Mouse (Mus musculus) common myeloid progenitor, adult 5-6 weeks (primary cell): Measurements from ENCODE around the gene 9330161L09Rik. TPM values are rescaled to one million over a fixed set of nuclear protein-coding genes. Genes with fewer than 3 reads are reported as not detected.

Experiments
- ATAC-seq: replicated peaks from 2 replicates; pipeline ENCODE4 v1.8.0; 2016; ENCODE audit warnings: low read depth, mild to moderate bottlenecking, moderate TSS enrichment, inconsistent platforms; ENCODE audit not compliant: poor library complexity, severe bottlenecking
- total RNA-seq: library from RNA; stranded (forward); fragments of 200-1000, 187-1606 nt; gene quantifications from 2 replicates; pipeline ENCODE4 v1.2.3, GENCODE M21; 2017

The 9330161L09Rik gene
- total RNA-seq, 1 experiment from 2014 or later = 2.5 TPM

- no peak for ATAC-seq
These were observed 16.5 kb downstream of the 9330161L09Rik start for GRCm38 (mm10) chr12:103391098-103391497.

DNA sequence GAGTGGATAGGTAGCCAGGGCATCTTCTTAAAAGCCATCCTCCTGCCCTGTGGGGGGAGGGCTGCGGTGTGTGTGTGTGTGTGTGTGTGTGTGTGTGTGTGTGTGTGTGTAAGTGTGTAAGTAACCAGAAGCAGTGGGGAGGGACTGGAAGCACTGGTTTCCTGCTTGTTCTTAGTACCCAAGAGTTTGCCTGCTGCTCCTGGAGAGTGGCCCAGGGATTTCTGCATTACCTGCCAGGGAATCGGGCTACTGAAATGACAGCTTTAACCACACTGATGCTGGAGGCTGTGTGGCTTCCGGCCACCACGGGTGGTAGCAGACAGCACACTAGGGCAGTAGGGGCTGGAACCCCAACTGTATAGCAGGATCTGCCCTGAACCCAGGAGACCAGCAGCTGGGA lies 17.6 kb downstream of the 9330161L09Rik start:
- 0 out of 2 replicates have a peak, but pooled peaks have one; percentile 8 for ATAC-seq

DNA sequence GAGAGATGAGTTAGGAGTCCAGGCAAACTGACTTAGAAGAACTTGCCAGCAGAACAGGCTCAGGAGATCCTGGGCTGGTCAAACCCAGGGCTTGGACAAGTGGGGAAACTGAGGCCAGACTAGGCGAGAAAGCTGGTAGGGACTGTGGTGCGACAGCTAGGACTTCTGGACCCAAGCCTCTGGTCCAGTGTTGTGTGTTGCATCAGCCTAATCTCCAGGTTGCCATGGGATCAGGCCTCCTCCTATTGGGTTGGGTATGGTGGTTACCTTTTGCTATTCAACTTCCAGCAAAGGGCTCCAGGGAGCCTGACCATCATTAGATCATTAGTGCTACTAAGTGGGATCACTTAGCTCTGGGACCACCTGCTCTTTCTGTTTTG lies 18.3 kb downstream of the 9330161L09Rik start:
- no peak for ATAC-seq

DNA sequence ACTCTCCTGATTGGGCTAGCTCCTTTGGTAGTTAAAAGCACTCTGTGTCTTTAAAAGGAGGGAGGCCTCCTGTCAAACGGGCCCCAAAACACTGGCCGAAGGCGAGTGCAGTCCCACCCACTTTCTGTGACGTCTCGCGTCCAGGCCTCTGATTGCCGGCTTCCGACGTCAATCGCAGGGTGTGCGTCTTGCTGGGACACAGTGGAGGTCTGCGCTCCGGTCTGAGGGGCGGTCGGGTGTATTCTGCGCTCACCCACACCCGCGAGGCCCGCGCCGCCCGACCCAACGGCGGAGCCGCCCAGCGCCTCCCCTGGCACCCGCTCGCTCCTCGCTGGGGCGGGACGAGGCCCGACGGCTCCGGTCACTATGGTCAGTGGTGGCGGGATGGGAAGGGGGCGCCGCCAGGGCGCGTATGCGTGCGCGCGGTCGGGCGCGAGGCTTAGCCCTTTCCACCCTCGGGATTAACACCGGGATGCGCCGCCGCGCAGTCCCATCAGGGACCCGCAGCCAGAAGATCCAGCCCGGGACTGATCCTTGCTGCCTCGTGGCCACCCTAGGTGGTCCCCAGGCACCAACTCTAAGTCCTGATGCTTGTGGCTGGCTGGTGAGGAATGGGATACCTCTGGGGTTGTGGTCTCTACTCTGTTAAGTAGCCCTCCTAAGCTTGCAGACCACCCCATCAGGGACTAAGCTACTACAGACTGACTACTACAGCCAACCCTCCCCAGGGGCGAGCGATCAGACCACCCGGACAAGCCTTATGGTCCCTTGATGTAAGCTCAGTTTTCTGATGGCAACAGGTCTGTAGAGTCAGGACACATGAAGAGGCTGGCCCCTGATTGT lies 18.9 kb downstream of the 9330161L09Rik start, which contains the start of gene Otub2:
Gene Otub2 (plus strand): TSS at position 178 of the 843 bp plus-strand sequence.
- ATAC-seq = peak; percentile 94

GRCm38 (mm10) chr12:103380226-103380625 lies 27.4 kb downstream of the 9330161L09Rik start:
- no peak for ATAC-seq

DNA sequence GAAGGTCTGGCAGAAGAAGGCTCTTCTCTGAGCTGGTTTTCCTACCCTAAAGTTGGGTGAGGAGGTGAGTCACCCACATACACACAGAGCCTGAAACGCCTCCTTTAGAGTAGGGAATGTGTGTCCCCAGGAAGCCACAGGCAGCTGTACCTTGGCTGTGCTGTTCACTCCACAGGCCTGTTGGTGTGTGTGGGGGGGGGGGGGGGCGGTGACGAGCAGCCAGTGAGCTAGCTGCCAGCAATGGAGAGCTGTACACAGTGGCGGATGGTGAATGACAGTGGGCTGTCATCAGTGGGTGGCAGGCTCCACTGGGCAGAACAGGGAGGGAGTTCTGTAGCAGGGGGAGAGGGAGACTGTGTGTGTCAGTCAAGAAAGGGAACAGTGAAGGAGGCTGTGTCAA lies 30.8 kb downstream of the 9330161L09Rik start:
- no peak for ATAC-seq

DNA sequence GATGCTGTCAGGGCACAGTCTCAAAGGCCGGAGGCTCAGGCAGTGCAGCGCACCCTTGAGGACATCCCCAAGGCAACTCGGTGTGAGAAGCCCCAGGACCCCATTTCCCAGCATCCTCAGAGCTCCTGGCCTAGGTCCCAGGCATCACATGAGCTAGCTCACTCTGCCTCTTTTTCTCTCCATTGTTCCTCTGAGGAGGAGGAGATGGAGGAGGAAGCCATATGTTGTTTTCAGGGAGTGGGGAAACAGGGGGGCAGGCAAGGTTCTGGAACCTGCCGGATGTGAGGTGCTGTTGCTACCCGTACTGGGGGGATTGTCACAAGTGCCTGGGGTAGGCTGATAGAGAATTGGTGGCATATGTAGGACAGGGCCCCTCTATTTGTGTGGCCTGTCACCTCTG lies 31.5 kb downstream of the 9330161L09Rik start:
- ATAC-seq = no peak

- peak; percentile 55 for ATAC-seq
These were observed 33.9 kb downstream of the 9330161L09Rik start for GRCm38 (mm10) chr12:103373530-103374236.

- peak; percentile 57 for ATAC-seq
These were observed 35.9 kb downstream of the 9330161L09Rik start for GRCm38 (mm10) chr12:103371711-103372110.

- no peak for ATAC-seq
These were observed 36.8 kb downstream of the 9330161L09Rik start for GRCm38 (mm10) chr12:103370861-103371260.

DNA sequence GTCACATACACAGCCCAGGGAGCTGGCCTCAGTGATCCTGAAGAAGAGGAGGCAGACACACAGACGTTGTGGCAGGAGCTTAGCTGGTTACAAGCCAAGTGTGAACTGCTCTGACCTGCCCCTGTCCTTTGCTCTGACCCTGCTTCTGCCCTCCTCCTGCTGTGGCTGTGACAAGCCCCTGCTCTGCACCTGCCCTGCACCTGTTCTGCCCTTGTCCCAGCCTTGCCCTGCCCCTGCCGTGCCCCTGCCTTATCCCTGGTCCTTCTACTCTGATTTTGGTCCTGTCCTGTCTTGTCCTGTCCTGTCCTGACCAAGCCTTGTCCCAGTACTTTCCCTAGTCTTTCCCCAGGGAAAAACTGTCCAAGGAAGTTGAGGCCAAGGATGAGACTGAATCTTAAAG lies 38.8 kb downstream of the 9330161L09Rik start:
- no peak for ATAC-seq

DNA sequence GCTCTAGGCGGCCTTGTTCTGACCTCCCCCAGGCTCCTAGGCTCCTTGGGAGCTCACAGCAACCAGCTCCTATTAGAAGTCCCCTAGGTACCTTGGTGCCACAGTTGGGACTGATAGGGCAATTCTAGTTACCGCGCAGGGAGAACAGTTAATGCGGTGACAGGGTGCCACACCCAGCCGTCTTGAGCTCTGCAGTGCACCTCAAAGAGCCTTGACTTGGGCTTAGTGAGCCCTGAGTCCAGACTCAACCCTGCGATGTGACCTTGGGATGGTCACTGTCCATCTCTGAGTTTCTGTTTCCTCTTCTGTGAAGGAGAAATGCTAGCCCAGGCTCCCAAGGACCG lies 39.3 kb downstream of the 9330161L09Rik start:
- no peak; the same call in 1 of the 2 replicates for ATAC-seq

DNA sequence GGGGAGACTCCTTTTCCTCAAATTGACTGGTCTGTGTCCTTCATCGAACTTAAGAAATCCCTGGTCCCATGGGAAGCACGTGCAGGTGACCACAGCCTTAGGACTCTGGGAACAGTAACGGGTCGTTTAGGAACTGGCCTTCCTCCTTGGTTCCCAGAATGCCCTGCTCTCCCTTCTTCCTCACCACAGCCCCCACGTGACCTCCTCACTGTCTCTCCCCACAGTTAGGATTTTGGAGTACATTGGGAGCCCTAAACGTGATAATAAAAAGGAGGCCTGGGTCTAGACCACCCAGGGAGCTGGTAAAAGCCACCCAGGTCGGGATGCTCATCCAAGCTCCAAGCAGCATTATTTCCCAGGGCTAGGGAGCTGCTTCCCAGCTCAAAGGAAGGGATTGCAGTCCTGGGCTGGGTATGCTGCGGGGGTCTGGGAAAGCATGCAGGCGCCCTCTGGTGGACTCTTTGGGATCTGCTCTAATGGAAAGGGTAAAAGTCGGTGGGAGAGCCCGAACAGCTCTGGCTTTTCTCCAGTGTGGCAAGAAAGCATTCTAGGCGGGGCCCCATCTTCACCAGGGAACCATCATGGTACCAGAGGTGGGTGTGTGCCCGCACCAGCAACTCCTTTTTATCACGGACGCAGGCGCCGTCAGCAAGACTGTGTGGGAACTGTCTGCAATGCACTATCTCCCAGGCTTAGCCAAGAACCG lies 39.8 kb downstream of the 9330161L09Rik start:
- peak; percentile 76 for ATAC-seq

GRCm38 (mm10) chr12:103367171-103367570 lies 40.4 kb downstream of the 9330161L09Rik start:
- no peak for ATAC-seq

- ATAC-seq = no peak
These were observed 45.3 kb downstream of the 9330161L09Rik start for GRCm38 (mm10) chr12:103362336-103362735.

DNA sequence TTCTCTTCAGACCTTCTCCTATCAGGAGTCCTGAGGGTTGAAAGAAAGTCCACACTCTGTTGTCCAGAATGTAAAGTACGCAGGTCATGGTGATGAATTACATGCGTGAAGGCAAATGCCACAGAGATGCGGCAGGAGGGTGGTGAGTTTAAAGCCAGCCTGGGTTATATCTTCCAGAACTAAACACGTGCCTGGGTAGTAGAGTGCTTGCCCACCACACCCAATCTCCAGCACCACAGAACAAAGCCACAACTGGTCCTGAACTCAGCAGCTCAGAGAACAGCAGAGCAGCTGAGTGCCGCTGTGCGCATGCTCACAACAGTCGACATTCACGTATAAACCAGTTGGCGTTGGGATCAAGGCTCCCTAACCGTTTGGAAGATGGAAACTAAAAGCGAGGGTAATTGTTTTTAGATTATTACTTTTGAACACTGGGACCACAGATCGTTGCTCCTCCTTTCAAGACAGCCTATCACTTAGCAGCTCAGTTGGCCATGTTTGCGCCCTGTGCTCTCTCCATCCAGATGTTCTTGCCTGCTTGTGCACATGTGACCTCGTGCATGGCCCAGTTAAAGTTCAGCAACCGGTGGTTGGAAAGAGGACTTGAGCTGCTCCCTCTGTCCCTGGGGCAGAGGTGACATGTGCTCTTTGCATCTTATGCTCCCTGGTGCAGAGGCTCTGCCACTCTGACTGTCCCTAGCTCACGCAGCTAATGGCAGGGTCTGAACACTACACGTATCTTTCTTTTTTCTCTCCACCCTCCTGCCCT lies 45.9 kb downstream of the 9330161L09Rik start:
- no peak for ATAC-seq

DNA sequence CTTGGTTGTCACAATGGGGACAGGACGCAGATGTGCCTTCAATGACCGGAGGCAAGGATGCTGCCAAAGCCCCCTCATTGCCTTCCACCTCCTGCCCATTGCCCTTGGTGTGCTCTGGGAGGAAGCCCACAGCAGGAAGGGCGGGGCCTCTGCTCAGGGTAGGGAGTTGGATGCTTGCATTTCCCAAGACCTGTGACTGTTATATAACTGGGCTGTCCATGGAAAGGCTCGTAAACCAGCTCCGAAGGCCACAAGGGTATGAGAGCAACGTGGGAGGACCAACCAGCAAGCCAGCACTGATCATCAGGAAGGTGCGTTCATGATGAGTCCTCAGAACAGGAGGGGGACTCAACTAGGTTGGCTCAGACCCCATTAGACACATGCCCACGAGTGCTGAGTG lies 46.8 kb downstream of the 9330161L09Rik start:
- ATAC-seq = no peak

GRCm38 (mm10) chr12:103358951-103359801 lies 48.4 kb downstream of the 9330161L09Rik start:
- no peak for ATAC-seq

DNA sequence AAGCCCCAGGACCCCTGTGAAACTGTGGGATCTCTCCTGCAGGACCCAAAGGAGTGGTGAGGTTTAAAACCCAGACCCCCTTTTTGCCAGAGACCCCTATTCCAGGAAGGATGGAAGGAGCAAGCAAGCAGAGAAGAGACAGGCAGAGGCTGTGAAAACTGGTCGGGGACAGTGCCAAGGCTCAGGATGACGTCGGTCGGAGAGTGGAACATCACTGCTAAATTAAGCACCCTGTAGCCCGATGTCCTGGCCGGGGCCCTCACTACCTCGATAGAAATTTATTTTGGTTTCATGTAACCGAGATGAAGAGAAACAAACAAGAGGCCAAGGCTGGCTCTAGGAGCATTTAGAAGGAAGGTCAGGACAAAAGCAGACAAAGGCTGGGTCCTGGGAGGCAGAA lies 49.4 kb downstream of the 9330161L09Rik start:
- ATAC-seq = no peak
